Mouse (Mus musculus) kidney, postnatal 36 days (tissue): ENCODE results near the gene Vmn2r8.
"Not testable (repeated sequence)": the region's sequence is repeated elsewhere in the genome, so short reads cannot be mapped to it uniquely, and the experiment has no call there.

Experiments
- DNase-seq, 2 experiments: peaks; one replicate each; pipeline ENCODE4 v3.0.0; 2021 to 2022; ENCODE audit warnings: mixed read lengths in 2 of 2

Vmn2r8 gene

GRCm38 (mm10) chr5:108808750-108809149 lies at the start of gene Vmn2r8:
Gene Vmn2r8 (minus strand): TSS chr5:108808850.
- not testable (repeated sequence) for DNase-seq

GRCm38 (mm10) chr5:108852501-108852900 lies 43.9 kb upstream of the Vmn2r8 start, which contains the start of gene Vmn2r9:
Gene Vmn2r9 (minus strand): TSS chr5:108852601.
- DNase-seq = not testable (repeated sequence)

- no peak for DNase-seq
Observed at GRCm38 (mm10) chr5:108849466-108849865, 40.8 kb upstream of the Vmn2r8 start.

- peak in 1 of 2 experiments; percentile 39 for DNase-seq
Observed at GRCm38 (mm10) chr5:108836156-108836555, 27.5 kb upstream of the Vmn2r8 start.

- DNase-seq = peak; percentile 1 to 32
Observed at GRCm38 (mm10) chr5:108823276-108823675, 14.6 kb upstream of the Vmn2r8 start.

GRCm38 (mm10) chr5:108803646-108804045 lies 5.0 kb downstream of the Vmn2r8 start:
- DNase-seq = no peak

GRCm38 (mm10) chr5:108795263-108795662 lies 13.4 kb downstream of the Vmn2r8 start, which contains the start of gene Tmed11:
Gene Tmed11 (minus strand): TSS chr5:108795363.
- DNase-seq = not testable (repeated sequence)

GRCm38 (mm10) chr5:108790385-108790784 lies 18.3 kb downstream of the Vmn2r8 start:
- peak in 1 of 2 experiments; percentile 42 for DNase-seq

- no peak for DNase-seq
Observed at GRCm38 (mm10) chr5:108774630-108775306, 33.9 kb downstream of the Vmn2r8 start, which contains the start of gene Rnf212. Gene Rnf212 (minus strand): TSS chr5:108774982.

GRCm38 (mm10) chr5:108760002-108760401 lies 48.6 kb downstream of the Vmn2r8 start:
- no peak for DNase-seq

GRCm38 (mm10) chr5:108758396-108758795 lies 50.3 kb downstream of the Vmn2r8 start:
- DNase-seq = peak; percentile 43 to 68

GRCm38 (mm10) chr5:108751258-108751657 lies 57.4 kb downstream of the Vmn2r8 start:
- DNase-seq = not testable (repeated sequence)

GRCm38 (mm10) chr5:108750328-108751210 lies 58.1 kb downstream of the Vmn2r8 start:
- no peak for DNase-seq

- no peak for DNase-seq
Observed at GRCm38 (mm10) chr5:108744629-108745028, 64.0 kb downstream of the Vmn2r8 start.

- DNase-seq = peak in 1 of 2 experiments; percentile 15
Observed at GRCm38 (mm10) chr5:108743856-108744255, 64.8 kb downstream of the Vmn2r8 start.

- DNase-seq = no peak
Observed at GRCm38 (mm10) chr5:108742596-108742995, 66.1 kb downstream of the Vmn2r8 start.

GRCm38 (mm10) chr5:108741844-108742243 lies 66.8 kb downstream of the Vmn2r8 start:
- DNase-seq = no peak
